ENCODE assay signal across 21 mouse cellular contexts in the genomic region with DNA sequence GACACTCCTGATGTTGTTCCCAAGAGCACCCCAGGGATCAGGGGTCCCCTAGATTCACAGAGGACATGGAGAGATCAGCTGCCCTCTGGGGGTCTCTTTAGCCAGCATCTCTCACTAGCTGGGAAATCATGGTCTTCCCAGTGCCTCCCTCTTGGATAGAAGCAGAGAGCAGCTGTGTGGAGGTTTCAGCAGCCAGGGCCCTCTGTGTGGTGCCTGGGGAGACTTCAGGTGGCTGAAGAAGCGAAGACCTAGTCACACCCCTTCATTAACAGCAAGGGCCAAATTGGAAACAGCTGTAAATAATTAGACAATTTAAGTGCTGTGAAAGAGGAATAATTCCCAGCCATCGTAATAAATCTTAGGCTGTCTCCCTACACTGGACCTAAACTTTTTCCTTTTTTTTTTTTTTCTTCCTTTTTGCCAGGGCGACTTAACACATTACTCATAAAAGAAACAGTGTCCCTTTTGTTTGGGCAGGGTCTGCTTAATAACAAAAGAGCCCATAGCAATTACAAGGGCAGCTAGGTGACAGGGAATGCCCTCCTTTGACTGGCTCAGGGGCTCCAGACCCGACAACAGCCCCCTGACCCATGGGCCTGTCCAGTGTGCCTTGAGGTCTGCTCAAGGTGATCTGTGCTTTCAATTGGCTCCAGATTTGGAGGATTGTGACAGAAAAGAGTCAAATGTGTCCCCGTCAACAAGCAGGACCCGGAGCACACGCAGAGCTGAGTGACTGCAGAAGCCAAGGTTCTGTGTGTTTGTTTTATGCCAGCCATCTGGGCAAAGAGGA.
DNase-seq lines count a peak whose midpoint lies in the region; ATAC-seq lines count a peak whose summit lies in the region.
"Had no signal": no experiment of that assay in that cellular context is flagged by ENCODE, and none has a peak within 500 bp of the region (broad histone marks: within the 10 kb centered on the region; RNA-seq: fewer than 3 reads in every experiment).

No protein-coding gene starts in this region.

- H3K4me1 ChIP-seq in forebrain, embryonic 11.5 days (replicated peaks; ENCODE audit: control insufficient read depth, insufficient read depth, low read length), result no peaks in the 10 kb centered on the region
- no peaks in the 10 kb centered on the region for H3K4me1 ChIP-seq in forebrain, embryonic 15.5 days
- H3K4me1 ChIP-seq in embryonic facial prominence, embryonic 10.5 days, result peaks cover 21% of the 10 kb centered on the region
- no peaks in the 10 kb centered on the region for H3K4me1 ChIP-seq in embryonic facial prominence, embryonic 14.5 days (ENCODE audit: control insufficient read depth, insufficient read depth, low read length)
- peaks cover 20% of the 10 kb centered on the region for H3K4me1 ChIP-seq in limb, embryonic 12.5 days (replicated peaks)
- H3K4me1 ChIP-seq: heart, embryonic 10.5 days had no signal

- no peaks in the 10 kb centered on the region for H3K36me3 ChIP-seq in forebrain, embryonic 11.5 days (ENCODE audit: control insufficient read depth, insufficient read depth, low read length)
- H3K36me3 ChIP-seq in forebrain, embryonic 15.5 days, result no peaks in the 10 kb centered on the region
- no peaks in the 10 kb centered on the region for H3K36me3 ChIP-seq in embryonic facial prominence, embryonic 10.5 days (replicated peaks)
- H3K36me3 ChIP-seq in embryonic facial prominence, embryonic 14.5 days (ENCODE audit: control insufficient read depth, insufficient read depth, low read length), result no peaks in the 10 kb centered on the region
- H3K36me3 ChIP-seq in limb, embryonic 12.5 days, result no peaks in the 10 kb centered on the region
- H3K36me3 ChIP-seq: heart, embryonic 10.5 days; hindbrain, embryonic 12.5 days had no signal

- peak; percentile 20 for DNase-seq in forebrain, embryonic 11.5 days (ENCODE audit: low spot score)
- no peak for DNase-seq in embryonic facial prominence, embryonic 10.5 days (ENCODE audit: low spot score)
- no peak for DNase-seq in embryonic facial prominence, embryonic 14.5 days (ENCODE audit: low spot score)
- no peak for DNase-seq in gastrocnemius, adult 18-20 months (ENCODE audit: low spot score)
- no peak for DNase-seq in frontal cortex, postnatal 36 days (ENCODE audit: low spot score in 2 of 2)
- DNase-seq: adrenal gland, adult 2 months; adrenal gland, postnatal 25 days; cerebellum, adult 2 months; cerebellum, postnatal 10 days; gastrocnemius, postnatal 10 days; heart, adult 18-20 months; heart, postnatal 10 days; heart, postnatal 4 days had no signal

- H3K9ac ChIP-seq in forebrain, embryonic 11.5 days (ENCODE audit: low read length), result no peak overlapping the region; the same call in 1 of the 2 replicates
- no peak overlapping the region for H3K9ac ChIP-seq in forebrain, embryonic 15.5 days (replicated peaks)
- no peak overlapping the region for H3K9ac ChIP-seq in embryonic facial prominence, embryonic 14.5 days (ENCODE audit: low read depth, low read length)
- no peak overlapping the region; the same call in 1 of the 2 replicates for H3K9ac ChIP-seq in limb, embryonic 12.5 days (replicated peaks)
- H3K9ac ChIP-seq: hindbrain, embryonic 12.5 days had no signal

- no peak overlapping the region for H3K4me3 ChIP-seq in forebrain, embryonic 11.5 days (ENCODE audit: low read depth, low read length)
- H3K4me3 ChIP-seq in forebrain, embryonic 15.5 days, result no peak overlapping the region
- H3K4me3 ChIP-seq in embryonic facial prominence, embryonic 10.5 days, result no peak overlapping the region
- H3K4me3 ChIP-seq in embryonic facial prominence, embryonic 14.5 days (ENCODE audit: low read depth, low read length), result no peak overlapping the region
- H3K4me3 ChIP-seq in limb, embryonic 12.5 days (replicated peaks), result no peak overlapping the region
- H3K4me3 ChIP-seq: heart, embryonic 10.5 days; hindbrain, embryonic 12.5 days had no signal

- no peak overlapping the region for H3K27ac ChIP-seq in forebrain, embryonic 11.5 days (ENCODE audit: low read depth, low read length)
- H3K27ac ChIP-seq in forebrain, embryonic 15.5 days (replicated peaks), result no peak overlapping the region
- peak overlapping the region; percentile 70 for H3K27ac ChIP-seq in embryonic facial prominence, embryonic 10.5 days (replicated peaks)
- no peak overlapping the region for H3K27ac ChIP-seq in embryonic facial prominence, embryonic 14.5 days (replicated peaks; ENCODE audit: low read depth, low read length)
- peak overlapping the region; percentile 66 for H3K27ac ChIP-seq in limb, embryonic 12.5 days
- H3K27ac ChIP-seq: heart, embryonic 10.5 days; hindbrain, embryonic 12.5 days had no signal

- no peaks in the 10 kb centered on the region for H3K27me3 ChIP-seq in forebrain, embryonic 11.5 days (ENCODE audit: control insufficient read depth, insufficient read depth, low read length)
- no peaks in the 10 kb centered on the region for H3K27me3 ChIP-seq in forebrain, embryonic 15.5 days
- H3K27me3 ChIP-seq in embryonic facial prominence, embryonic 10.5 days (replicated peaks; ENCODE audit: low read depth, poor library complexity, severe bottlenecking), result peaks cover 8% of the 10 kb centered on the region
- no peaks in the 10 kb centered on the region for H3K27me3 ChIP-seq in embryonic facial prominence, embryonic 14.5 days (replicated peaks; ENCODE audit: control insufficient read depth, insufficient read depth, low read length)
- peaks cover 19% of the 10 kb centered on the region for H3K27me3 ChIP-seq in limb, embryonic 12.5 days

- WGBS in forebrain, embryonic 11.5 days, result 49% methylated on average over 7 of the region's 7 CpGs
- WGBS in forebrain, embryonic 15.5 days, result 39% methylated on average over 7 of the region's 7 CpGs
- 42% methylated on average over 7 of the region's 7 CpGs for WGBS in embryonic facial prominence, embryonic 10.5 days
- WGBS in embryonic facial prominence, embryonic 14.5 days, result 42% methylated on average over 7 of the region's 7 CpGs
- 15% methylated on average over 7 of the region's 7 CpGs for WGBS in limb, embryonic 12.5 days

- no peak for ATAC-seq in forebrain, embryonic 11.5 days (replicated peaks; ENCODE audit: low FRiP score)
- no peak for ATAC-seq in forebrain, embryonic 15.5 days (replicated peaks)
- ATAC-seq in embryonic facial prominence, embryonic 14.5 days (ENCODE audit: low read depth), result peak; percentile 12; the same call in 1 of the 2 replicates
- peak; percentile 58; the same call in 1 of the 2 replicates for ATAC-seq in limb, embryonic 12.5 days (ENCODE audit: insufficient number of reproducible peaks, insufficient read depth, low FRiP score, low TSS enrichment, low read depth)
- ATAC-seq: forebrain, embryonic 16.5 days; hindbrain, embryonic 16.5 days; inflammation-experienced regulatory T-cells, adult 6 months; intestine, postnatal 0 days had no signal

- H3K4me2 ChIP-seq in forebrain, embryonic 11.5 days (ENCODE audit: low read depth, low read length, severe bottlenecking), result no peak overlapping the region
- no peak overlapping the region for H3K4me2 ChIP-seq in forebrain, embryonic 15.5 days (replicated peaks)
- no peak overlapping the region for H3K4me2 ChIP-seq in embryonic facial prominence, embryonic 14.5 days (ENCODE audit: low read depth, low read length)
- H3K4me2 ChIP-seq in limb, embryonic 12.5 days, result peak overlapping the region; percentile 17; the same call in 1 of the 2 replicates
- H3K4me2 ChIP-seq: hindbrain, embryonic 12.5 days had no signal

- no peaks in the 10 kb centered on the region for H3K9me3 ChIP-seq in forebrain, embryonic 11.5 days (ENCODE audit: control insufficient read depth, low read length)
- no peaks in the 10 kb centered on the region for H3K9me3 ChIP-seq in forebrain, embryonic 15.5 days
- H3K9me3 ChIP-seq in embryonic facial prominence, embryonic 10.5 days, result no peaks in the 10 kb centered on the region
- no peaks in the 10 kb centered on the region for H3K9me3 ChIP-seq in embryonic facial prominence, embryonic 14.5 days (ENCODE audit: control insufficient read depth, low read length)
- H3K9me3 ChIP-seq in limb, embryonic 12.5 days, result no peaks in the 10 kb centered on the region
- H3K9me3 ChIP-seq: heart, embryonic 10.5 days; hindbrain, embryonic 12.5 days had no signal

Comparison
In these comparisons a context has a peak if more than half of its experiments do, and no peak if none do; other contexts are left out.
1. H3K27ac ChIP-seq: peak in embryonic facial prominence, embryonic 10.5 days (single experiment) and limb, embryonic 12.5 days (single experiment); none in forebrain, embryonic 11.5 days (single experiment), forebrain, embryonic 15.5 days (single experiment) and embryonic facial prominence, embryonic 14.5 days (single experiment).
2. ATAC-seq: peak in embryonic facial prominence, embryonic 14.5 days (single experiment) and limb, embryonic 12.5 days (single experiment); none in forebrain, embryonic 11.5 days (single experiment) and forebrain, embryonic 15.5 days (single experiment).